Mouse (Mus musculus) neutrophil, adult 5-6 weeks (primary cell): ENCODE data around the gene Pptc7. TPM values are rescaled to one million over a fixed set of nuclear protein-coding genes. Genes with fewer than 3 reads are reported as not detected.

ENCODE experiments used
- ATAC-seq: fragments of 151-379, 151-347 bp; 2 replicates; pipeline ENCODE4 v1.8.0; 2017; ENCODE audit warnings: mild to moderate bottlenecking, moderate TSS enrichment; ENCODE audit not compliant: insufficient number of reproducible peaks, poor library complexity, low FRiP score, severe bottlenecking; ENCODE audit errors: extremely low read depth
- total RNA-seq: library from RNA; stranded (forward); fragments of 200-1000 nt; gene quantifications from 2 replicates; pipeline ENCODE4 v1.2.3, GENCODE M21; 2017

Gene Pptc7
- total RNA-seq: 43.0 and 46.2 TPM in 2 replicates

DNA sequence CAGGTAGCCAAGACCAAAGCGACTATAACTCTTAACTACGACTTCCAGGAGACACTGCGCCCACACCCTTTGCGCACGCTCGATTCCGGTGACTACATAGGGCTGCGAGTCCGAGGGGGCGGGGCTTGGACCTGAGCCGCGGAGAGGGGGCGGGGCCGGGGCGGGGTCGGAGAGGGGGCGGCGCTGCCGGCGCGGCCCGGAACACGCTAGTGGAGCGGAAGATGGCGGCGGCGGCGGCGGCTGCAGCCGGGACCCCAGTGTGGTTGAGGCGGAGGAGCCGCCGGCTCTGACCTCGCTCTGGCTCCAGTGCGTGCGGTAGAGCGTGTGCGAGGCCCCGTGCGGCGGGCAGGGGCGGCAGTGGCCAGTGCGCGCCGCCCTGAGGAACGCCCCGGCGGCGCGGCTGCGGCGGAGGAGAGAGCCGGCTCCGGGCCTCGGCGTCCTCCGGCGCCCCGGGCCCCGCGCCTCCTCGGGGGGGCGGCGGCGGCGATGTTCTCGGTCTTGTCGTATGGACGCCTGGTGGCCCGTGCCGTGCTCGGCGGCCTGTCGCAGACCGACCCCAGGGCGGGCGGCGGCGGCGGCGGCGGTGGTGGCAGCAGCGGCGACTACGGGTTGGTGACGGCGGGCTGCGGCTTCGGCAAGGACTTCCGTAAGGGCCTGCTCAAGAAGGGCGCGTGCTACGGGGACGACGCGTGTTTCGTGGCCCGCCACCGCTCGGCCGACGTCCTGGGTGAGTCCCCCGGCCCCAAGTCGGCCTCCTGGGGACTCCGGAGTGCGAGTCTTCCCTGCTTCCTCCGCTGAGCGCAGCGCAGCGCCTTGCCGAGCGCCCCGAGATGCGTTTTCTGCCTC is at the start of gene Pptc7:
Gene Pptc7, plus strand, starts transcription at position 183 of the 846 bp plus-strand sequence.
- ATAC-seq: peak; percentile 78

- no peak for ATAC-seq
Measured at GRCm38 (mm10) chr5:122235196-122235836, 48.8 kb upstream of the Pptc7 start.

DNA sequence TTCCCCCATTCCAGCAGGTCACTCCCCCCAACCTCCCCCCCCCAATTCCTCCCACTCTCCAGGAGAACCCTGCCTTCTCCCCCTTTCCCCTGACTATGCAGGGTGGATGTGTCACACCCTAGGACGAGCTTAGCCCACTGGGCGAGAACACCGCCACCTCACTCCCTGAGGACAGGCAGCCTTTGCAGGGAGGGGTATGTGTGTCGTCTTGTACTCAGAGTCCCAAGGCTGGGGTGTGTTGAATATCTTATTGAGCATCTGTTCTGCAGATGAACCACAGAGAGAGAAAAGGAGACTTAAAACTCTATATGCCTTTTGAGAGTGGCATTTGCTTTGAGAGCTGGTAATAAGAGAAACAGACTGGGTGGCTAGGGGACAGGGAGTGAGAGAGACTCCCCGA is 47.0 kb upstream of the Pptc7 start:
- ATAC-seq: no peak

DNA sequence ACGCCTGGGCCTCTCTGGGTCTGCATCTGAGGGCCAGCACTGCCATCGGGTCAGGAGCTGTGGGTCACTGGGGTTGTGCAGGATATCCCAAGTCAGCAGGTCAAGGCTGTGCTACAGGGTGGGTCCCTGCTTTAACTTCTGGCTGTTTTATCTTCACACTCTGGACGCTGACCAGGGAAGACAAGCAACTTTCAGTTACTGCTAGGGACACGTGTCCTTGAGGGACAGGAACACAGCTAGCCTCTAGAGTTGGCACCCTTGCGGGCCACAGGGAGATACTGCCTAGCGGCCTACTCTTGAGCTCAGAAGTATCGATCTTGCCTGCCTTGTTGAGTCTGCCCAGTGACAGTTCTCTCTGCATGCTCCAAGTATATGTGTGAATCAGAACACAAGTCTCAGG is 44.5 kb upstream of the Pptc7 start:
- ATAC-seq: no peak

GRCm38 (mm10) chr5:122240521-122240920 is 43.6 kb upstream of the Pptc7 start:
- no peak for ATAC-seq

GRCm38 (mm10) chr5:122240989-122241388 is 43.2 kb upstream of the Pptc7 start:
- no peak for ATAC-seq

- ATAC-seq: peak; percentile 14; the same call in 1 of the 2 replicates
Measured at GRCm38 (mm10) chr5:122242521-122243123, 41.5 kb upstream of the Pptc7 start.

- ATAC-seq: no peak
Measured at GRCm38 (mm10) chr5:122243781-122244523, 40.2 kb upstream of the Pptc7 start.

DNA sequence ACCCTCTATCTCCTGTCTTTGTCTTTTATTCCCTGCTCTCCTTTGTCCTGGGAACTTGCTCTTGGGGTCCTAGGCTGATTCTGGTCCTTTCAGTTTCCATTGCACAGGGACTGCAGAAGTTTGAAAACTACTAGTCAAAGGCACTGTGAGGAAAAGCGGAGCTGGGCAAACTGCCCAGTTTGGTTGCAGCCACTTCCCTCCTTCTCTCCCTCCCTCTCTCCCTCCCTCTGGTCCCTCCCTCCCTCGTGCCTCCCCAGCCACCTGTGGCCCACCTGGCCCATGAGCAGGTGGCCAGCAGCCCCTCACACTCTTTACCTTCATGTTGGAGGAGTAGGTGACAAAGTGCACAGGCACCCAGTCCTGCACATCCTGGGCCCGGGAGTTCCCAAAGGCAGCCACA is 39.0 kb upstream of the Pptc7 start:
- no peak for ATAC-seq

DNA sequence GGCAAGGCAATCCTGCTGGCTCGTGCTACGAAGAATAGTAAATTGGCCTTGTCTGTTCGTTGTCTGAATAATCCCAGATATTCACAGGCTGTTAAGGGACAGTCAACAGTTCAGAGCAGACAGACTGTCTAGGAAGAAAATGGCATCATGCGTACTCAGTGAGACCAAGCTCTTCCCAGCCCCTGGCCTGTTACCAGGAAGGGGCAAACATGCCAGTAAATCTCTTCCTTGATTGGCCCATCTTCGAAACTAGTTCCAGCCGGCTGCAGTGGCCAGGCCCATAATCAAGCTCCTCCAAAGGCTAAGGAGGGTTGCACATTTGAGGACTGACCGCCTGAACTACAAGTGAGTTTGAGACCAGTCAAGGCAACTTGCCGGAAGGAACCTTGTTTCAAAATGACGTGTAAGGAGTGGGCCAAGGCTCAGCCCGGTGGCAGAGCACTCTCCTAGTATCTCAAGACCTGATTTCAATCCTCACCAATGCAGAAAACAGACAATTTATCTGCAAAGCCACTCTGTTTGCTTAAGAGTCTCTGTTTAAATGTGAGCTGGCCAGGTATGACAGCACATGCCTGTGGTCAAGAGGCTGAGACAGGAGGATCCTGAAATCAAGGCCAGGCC is 37.5 kb upstream of the Pptc7 start:
- no peak for ATAC-seq

- no peak for ATAC-seq
Measured at GRCm38 (mm10) chr5:122247529-122247928, 36.6 kb upstream of the Pptc7 start.

- no peak for ATAC-seq
Measured at GRCm38 (mm10) chr5:122247934-122248333, 36.2 kb upstream of the Pptc7 start.

- ATAC-seq: no peak
Measured at GRCm38 (mm10) chr5:122249281-122249680, 34.9 kb upstream of the Pptc7 start.

DNA sequence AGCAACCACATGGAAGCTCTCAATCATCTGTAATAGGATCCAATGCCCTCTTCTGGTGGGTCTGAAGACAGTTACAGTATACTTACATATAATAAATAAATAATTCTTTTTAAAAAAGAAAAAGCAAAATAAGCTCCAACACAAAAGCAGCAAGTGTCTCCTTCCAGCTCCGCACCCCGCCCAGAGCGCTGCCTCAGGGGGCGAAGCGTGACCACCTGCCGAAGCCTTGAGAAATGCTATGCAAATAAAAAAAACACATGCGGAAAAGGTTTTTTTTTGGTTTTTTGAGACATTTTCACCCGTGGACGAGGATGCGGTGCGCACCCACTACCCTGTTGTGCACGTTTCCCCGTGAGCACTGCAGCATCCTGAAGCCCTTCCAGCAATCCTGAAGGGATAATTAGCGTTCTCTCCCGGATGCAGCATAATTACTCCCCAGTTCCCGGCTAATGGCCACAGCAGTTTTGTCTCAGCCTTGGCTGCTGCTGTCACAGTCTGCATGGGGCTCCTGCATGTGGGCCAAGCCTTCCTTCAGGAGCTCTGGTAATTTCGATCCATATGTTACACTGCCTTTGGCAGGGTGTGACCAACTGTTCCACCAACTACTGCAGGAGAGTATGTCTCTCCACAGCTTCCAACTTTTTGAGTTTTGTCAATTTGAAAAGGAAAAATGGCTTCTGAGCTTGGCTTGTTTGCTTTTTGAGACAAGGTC is 32.1 kb upstream of the Pptc7 start:
- ATAC-seq: no peak

DNA sequence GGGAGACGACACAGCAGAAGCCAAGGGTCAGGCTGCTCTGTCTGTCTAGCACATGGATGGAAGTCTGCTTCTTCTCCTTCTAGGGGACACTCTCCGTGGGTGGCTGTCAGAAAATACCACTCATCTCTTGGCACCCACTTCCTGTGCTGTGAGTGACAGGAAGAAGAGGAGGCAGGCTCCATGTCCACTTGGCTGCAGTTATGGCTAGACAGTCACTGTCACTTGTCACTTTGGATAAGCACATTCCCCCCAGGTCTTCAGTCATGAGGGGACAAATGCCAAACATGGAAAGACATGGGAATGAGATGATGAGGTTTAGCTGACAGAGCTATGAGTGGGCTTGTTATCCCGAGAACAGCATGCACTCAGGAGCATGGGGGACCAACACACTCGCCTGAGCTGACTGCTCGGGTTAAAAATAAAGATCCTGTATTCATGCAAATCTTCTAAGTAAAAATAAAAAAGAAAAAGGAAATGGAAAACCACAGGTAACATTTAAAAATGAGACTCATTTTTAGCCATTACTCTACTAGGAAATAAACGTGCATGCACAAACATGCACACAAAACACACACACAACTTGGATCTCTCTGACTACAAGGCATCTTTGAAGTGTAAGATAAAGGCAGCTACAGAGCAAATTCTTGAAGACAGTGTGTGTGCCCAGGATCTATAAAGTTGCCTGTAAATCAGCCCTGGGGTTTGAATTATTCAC is 26.0 kb upstream of the Pptc7 start:
- ATAC-seq: no peak

DNA sequence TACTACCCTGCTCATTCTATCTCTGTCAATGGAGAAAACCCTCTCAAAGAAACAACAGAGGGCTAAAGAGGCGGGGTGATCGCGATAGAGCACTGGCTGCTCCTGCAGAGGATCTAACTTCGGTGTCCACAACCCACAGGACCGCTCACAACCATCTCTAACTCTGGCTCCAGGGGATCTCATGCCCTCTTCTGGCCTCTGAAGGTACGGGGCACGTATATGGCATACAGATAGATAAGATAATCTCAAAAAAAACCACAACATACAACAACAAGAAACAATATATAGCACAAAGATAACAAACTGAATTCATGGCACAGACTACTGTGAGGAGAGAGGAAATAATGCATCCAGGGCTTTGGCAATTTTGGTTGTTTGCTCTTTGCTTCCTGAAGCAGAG is 22.1 kb upstream of the Pptc7 start:
- peak; percentile 40; the same call in 1 of the 2 replicates for ATAC-seq

- ATAC-seq: peak; percentile 86
Measured at GRCm38 (mm10) chr5:122263933-122264905, 19.9 kb upstream of the Pptc7 start, which contains the start of gene Tctn1. Gene Tctn1, minus strand, starts transcription at chr5:122264460.
